Mouse (Mus musculus): ENCODE results near the gene Ubl5. TPM values are rescaled to one million over a fixed set of nuclear protein-coding genes. Genes with fewer than 3 reads are reported as not detected.
"Not testable (repeated sequence)": the region's sequence is repeated elsewhere in the genome, so short reads cannot be mapped to it uniquely, and the experiment has no call there.

Gene Ubl5
- polyA plus RNA-seq, 1 experiment from 2014 or later: 467 TPM

GRCm38 (mm10) chr9:20635676-20636075 lies 7.0 kb upstream of the Ubl5 start:
- H3K27ac ChIP-seq (ENCODE audit: low read length); ATAC-seq; H3K36me3 ChIP-seq (ENCODE audit: control insufficient read depth, insufficient read depth); H3K4me3 ChIP-seq (replicated peaks; ENCODE audit: low read length); H3K9ac ChIP-seq (replicated peaks; ENCODE audit: low read depth, low read length); H3K27me3 ChIP-seq (replicated peaks; ENCODE audit: control insufficient read depth, insufficient read depth, low read length); H3K4me2 ChIP-seq (ENCODE audit: low read length); H3K4me1 ChIP-seq (replicated peaks; ENCODE audit: control insufficient read depth, insufficient read depth, low read length); H3K9me3 ChIP-seq (ENCODE audit: control insufficient read depth, low read length): not testable (repeated sequence)
- WGBS: 92% methylated on average over 8 of the region's 8 CpGs

DNA sequence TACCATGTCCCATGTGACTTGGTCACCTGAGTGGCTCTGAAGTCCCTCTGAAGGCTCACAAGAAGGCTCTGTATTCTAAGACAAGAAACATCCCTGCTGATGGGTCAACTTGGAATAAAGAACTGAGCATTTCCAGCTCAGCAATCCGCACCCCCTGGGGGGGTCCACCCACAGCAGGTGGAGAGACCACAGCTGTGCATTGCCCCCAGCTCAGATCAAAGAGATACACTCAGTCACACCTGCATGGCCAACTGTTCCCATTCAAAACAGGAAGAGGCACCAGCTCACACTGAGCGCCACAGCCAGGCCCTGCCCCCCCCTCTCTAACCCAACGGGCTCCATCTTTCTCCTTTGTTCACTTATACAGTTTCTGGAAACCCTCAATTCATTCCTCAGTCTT lies 6.4 kb upstream of the Ubl5 start:
- WGBS: 74% methylated on average over 3 of the region's 3 CpGs

GRCm38 (mm10) chr9:20636790-20637189 lies 5.9 kb upstream of the Ubl5 start:
- H3K36me3 ChIP-seq (ENCODE audit: control insufficient read depth, insufficient read depth): peaks cover 9% of the 10 kb centered on the region; the same call in 1 of the 2 replicates
- no peaks in the 10 kb centered on the region for H3K9me3 ChIP-seq (ENCODE audit: control insufficient read depth, low read length)
- peaks cover 17% of the 10 kb centered on the region for H3K4me1 ChIP-seq (replicated peaks; ENCODE audit: control insufficient read depth, insufficient read depth, low read length)
- H3K27me3 ChIP-seq (replicated peaks; ENCODE audit: control insufficient read depth, insufficient read depth, low read length): no peaks in the 10 kb centered on the region
- H3K27ac ChIP-seq (ENCODE audit: low read length): no peak overlapping the region
- WGBS: 87% methylated on average over 2 of the region's 2 CpGs
- no peak overlapping the region for H3K4me2 ChIP-seq (ENCODE audit: low read length)
- no peak for ATAC-seq
- H3K9ac ChIP-seq (replicated peaks; ENCODE audit: low read depth, low read length): no peak overlapping the region
- no peak overlapping the region for H3K4me3 ChIP-seq (replicated peaks; ENCODE audit: low read length)

More for the DNA sequence above, 6.4 kb upstream of the Ubl5 start:
- no peak overlapping the region for H3K4me3 ChIP-seq (replicated peaks; ENCODE audit: low read length)
- H3K27ac ChIP-seq (ENCODE audit: low read length): no peak overlapping the region
- H3K27me3 ChIP-seq (replicated peaks; ENCODE audit: control insufficient read depth, insufficient read depth, low read length): no peaks in the 10 kb centered on the region
- H3K36me3 ChIP-seq (ENCODE audit: control insufficient read depth, insufficient read depth): peaks cover 9% of the 10 kb centered on the region; the same call in 1 of the 2 replicates
- H3K9ac ChIP-seq (replicated peaks; ENCODE audit: low read depth, low read length): no peak overlapping the region
- no peak overlapping the region for H3K4me2 ChIP-seq (ENCODE audit: low read length)
- peaks cover 11% of the 10 kb centered on the region for H3K4me1 ChIP-seq (replicated peaks; ENCODE audit: control insufficient read depth, insufficient read depth, low read length)
- no peak; the same call in 1 of the 2 replicates for ATAC-seq
- H3K9me3 ChIP-seq (ENCODE audit: control insufficient read depth, low read length): no peaks in the 10 kb centered on the region

GRCm38 (mm10) chr9:20638552-20638951 lies 4.1 kb upstream of the Ubl5 start:
- peaks cover 9% of the 10 kb centered on the region; the same call in 1 of the 2 replicates for H3K36me3 ChIP-seq (ENCODE audit: control insufficient read depth, insufficient read depth)
- H3K4me2 ChIP-seq (ENCODE audit: low read length): no peak overlapping the region
- ATAC-seq: no peak
- H3K4me3 ChIP-seq (replicated peaks; ENCODE audit: low read length): no peak overlapping the region
- no peak overlapping the region for H3K9ac ChIP-seq (replicated peaks; ENCODE audit: low read depth, low read length)
- H3K4me1 ChIP-seq (replicated peaks; ENCODE audit: control insufficient read depth, insufficient read depth, low read length): peaks cover 21% of the 10 kb centered on the region
- no peaks in the 10 kb centered on the region for H3K9me3 ChIP-seq (ENCODE audit: control insufficient read depth, low read length)
- no peaks in the 10 kb centered on the region for H3K27me3 ChIP-seq (replicated peaks; ENCODE audit: control insufficient read depth, insufficient read depth, low read length)
- 95% methylated on average over 19 of the region's 19 CpGs for WGBS
- no peak overlapping the region for H3K27ac ChIP-seq (ENCODE audit: low read length)

DNA sequence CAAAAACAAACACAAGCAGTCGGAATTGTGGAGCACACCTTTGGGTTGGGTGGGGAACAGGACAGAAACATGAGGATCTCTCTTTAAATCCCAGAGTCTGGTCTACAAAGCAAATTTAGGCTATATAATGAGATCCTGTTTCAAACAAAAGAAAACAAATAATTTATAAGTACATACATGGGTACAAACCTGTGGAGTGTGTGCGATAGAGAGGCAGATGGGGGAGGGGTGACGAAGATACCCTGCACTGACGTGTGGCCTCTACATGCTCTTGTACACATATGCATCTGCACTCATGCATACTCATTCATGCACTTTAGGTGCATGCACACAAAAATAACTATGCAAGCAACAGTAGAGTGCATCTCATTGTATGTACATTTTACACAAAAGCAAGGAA lies 3.2 kb upstream of the Ubl5 start:
- no peak for ATAC-seq
- Histone ChIP-seq H3K27ac (ENCODE audit: low read length) (no peak overlapping the region), H3K4me2 (ENCODE audit: low read length) (no peak overlapping the region), H3K36me3 (ENCODE audit: control insufficient read depth, insufficient read depth) (peaks cover 9% of the 10 kb centered on the region; the same call in 1 of the 2 replicates), H3K4me1 (replicated peaks; ENCODE audit: control insufficient read depth, insufficient read depth, low read length) (peaks cover 25% of the 10 kb centered on the region), H3K27me3 (replicated peaks; ENCODE audit: control insufficient read depth, insufficient read depth, low read length) (no peaks in the 10 kb centered on the region), H3K9me3 (ENCODE audit: control insufficient read depth, low read length) (no peaks in the 10 kb centered on the region), H3K9ac (replicated peaks; ENCODE audit: low read depth, low read length) (no peak overlapping the region), H3K4me3 (replicated peaks; ENCODE audit: low read length) (no peak overlapping the region)
- 97% methylated on average over 4 of the region's 4 CpGs for WGBS

- Histone ChIP-seq H3K9ac (replicated peaks; ENCODE audit: low read depth, low read length) (peak overlapping the region; percentile 75; the same call in 1 of the 2 replicates), H3K4me1 (replicated peaks; ENCODE audit: control insufficient read depth, insufficient read depth, low read length) (peaks cover 37% of the 10 kb centered on the region), H3K4me2 (ENCODE audit: low read length) (peak overlapping the region; percentile 100), H3K4me3 (replicated peaks; ENCODE audit: low read length) (peak overlapping the region; percentile 92), H3K9me3 (ENCODE audit: control insufficient read depth, low read length) (no peaks in the 10 kb centered on the region), H3K27me3 (replicated peaks; ENCODE audit: control insufficient read depth, insufficient read depth, low read length) (no peaks in the 10 kb centered on the region), H3K36me3 (ENCODE audit: control insufficient read depth, insufficient read depth) (peaks cover 9% of the 10 kb centered on the region; the same call in 1 of the 2 replicates), H3K27ac (ENCODE audit: low read length) (no peak overlapping the region)
- WGBS: 24% methylated on average over 6 of the region's 6 CpGs
- no peak for ATAC-seq
Observed at GRCm38 (mm10) chr9:20641501-20641900, 1.2 kb upstream of the Ubl5 start.

DNA sequence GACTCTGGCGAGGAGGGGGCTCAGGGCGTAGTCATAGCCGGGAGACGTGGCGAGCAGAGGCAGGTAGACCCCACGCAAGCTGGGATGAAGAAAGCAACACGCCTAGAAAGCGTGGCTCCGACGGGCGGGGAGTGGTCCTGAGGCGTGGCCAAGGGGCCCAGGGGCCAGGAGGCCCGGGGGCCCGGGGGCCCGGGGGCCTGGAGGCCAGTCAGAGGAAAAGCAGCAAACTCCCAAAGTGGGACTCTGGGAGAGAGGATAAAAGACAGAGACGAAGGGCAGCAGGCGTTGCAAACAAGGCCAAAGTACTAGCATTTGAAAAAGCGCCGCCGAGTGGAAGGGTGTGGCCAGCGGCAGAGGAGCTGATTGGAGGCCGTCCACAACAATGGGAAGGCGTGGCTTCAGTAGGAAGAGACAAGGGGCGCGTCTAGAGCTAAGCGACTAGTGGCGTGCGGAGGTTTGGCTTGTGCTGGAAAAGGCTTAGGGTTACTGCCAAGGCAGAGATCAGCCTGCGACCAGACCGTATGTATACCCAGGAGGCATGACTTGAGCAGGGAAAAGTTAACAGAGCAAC lies 303 bp downstream of the Ubl5 start:
- peak; percentile 78 for ATAC-seq
- peak overlapping the region; percentile 89 for H3K27ac ChIP-seq (ENCODE audit: low read length)
- peaks cover 37% of the 10 kb centered on the region for H3K4me1 ChIP-seq (replicated peaks; ENCODE audit: control insufficient read depth, insufficient read depth, low read length)
- peaks cover 9% of the 10 kb centered on the region; the same call in 1 of the 2 replicates for H3K36me3 ChIP-seq (ENCODE audit: control insufficient read depth, insufficient read depth)
- peak overlapping the region; percentile 100 for H3K4me2 ChIP-seq (ENCODE audit: low read length)
- under 1% methylated on average over 30 of the region's 30 CpGs for WGBS
- no peaks in the 10 kb centered on the region for H3K27me3 ChIP-seq (replicated peaks; ENCODE audit: control insufficient read depth, insufficient read depth, low read length)
- no peaks in the 10 kb centered on the region for H3K9me3 ChIP-seq (ENCODE audit: control insufficient read depth, low read length)
- peak overlapping the region; percentile 92 for H3K4me3 ChIP-seq (replicated peaks; ENCODE audit: low read length)
- peak overlapping the region; percentile 75 for H3K9ac ChIP-seq (replicated peaks; ENCODE audit: low read depth, low read length)

GRCm38 (mm10) chr9:20643781-20644180 lies 1.1 kb downstream of the Ubl5 start:
- Histone ChIP-seq H3K4me2 (ENCODE audit: low read length) (peak overlapping the region; percentile 100), H3K4me1 (replicated peaks; ENCODE audit: control insufficient read depth, insufficient read depth, low read length) (peaks cover 37% of the 10 kb centered on the region), H3K36me3 (ENCODE audit: control insufficient read depth, insufficient read depth) (peaks cover 4% of the 10 kb centered on the region; the same call in 1 of the 2 replicates), H3K9me3 (ENCODE audit: control insufficient read depth, low read length) (no peaks in the 10 kb centered on the region), H3K27ac (ENCODE audit: low read length) (peak overlapping the region; percentile 89), H3K9ac (replicated peaks; ENCODE audit: low read depth, low read length) (peak overlapping the region; percentile 75), H3K27me3 (replicated peaks; ENCODE audit: control insufficient read depth, insufficient read depth, low read length) (no peaks in the 10 kb centered on the region), H3K4me3 (replicated peaks; ENCODE audit: low read length) (peak overlapping the region; percentile 92)
- no peak for ATAC-seq
- 11% methylated on average over 13 of the region's 13 CpGs for WGBS

DNA sequence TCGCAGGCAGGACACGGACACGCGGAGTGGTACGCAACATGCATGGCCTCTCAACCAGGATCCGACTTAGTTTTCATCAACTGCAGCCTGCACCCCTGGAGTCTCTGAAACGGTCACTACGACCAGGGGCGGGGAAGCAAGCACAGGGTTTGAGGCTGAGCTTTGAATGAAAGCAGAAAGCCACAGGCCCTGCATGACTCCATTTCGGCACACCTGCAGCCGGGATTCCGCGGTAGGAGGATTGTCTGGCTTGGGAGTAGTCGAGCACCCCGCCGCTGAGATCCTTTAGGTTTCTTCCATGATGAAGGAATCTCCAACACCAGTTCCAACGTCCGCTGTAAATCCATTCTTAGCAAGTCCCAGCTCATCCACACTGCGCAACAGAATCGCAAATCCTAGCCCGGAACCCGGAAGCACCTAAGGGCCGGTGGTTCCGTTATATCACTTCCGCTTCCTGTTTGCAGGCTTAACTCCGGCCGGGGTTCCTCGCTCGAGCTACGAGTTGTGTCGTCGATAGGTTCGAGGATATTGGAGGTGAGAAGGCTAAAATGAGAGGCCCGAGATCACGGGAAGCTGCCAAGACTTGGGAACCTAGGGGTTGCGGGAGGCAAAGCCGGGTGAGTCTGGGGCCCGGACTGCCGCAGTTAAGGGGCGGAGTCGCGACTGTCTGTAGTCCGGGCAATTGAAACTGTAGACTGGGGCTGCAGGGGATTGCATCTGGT lies 1.8 kb downstream of the Ubl5 start, which contains the start of gene Fbxl12:
Gene Fbxl12 (minus strand): TSS at position 408 of the 722 bp plus-strand sequence.
- peak; percentile 54 for ATAC-seq
- H3K27ac ChIP-seq (ENCODE audit: low read length): peak within 1 kb of the TSS; percentile 89
- peak within 1 kb of the TSS; percentile 100 for H3K4me2 ChIP-seq (ENCODE audit: low read length)
- H3K4me1 ChIP-seq (replicated peaks; ENCODE audit: control insufficient read depth, insufficient read depth, low read length): peaks cover 36% of the 10 kb centered on the region
- H3K36me3 ChIP-seq (ENCODE audit: control insufficient read depth, insufficient read depth): peaks cover 4% of the 10 kb centered on the region; the same call in 1 of the 2 replicates
- peak within 1 kb of the TSS; percentile 92 for H3K4me3 ChIP-seq (replicated peaks; ENCODE audit: low read length)
- WGBS: under 1% methylated on average over 43 of the region's 43 CpGs
- H3K9me3 ChIP-seq (ENCODE audit: control insufficient read depth, low read length): no peaks in the 10 kb centered on the region
- H3K9ac ChIP-seq (replicated peaks; ENCODE audit: low read depth, low read length): peak within 1 kb of the TSS; percentile 75
- H3K27me3 ChIP-seq (replicated peaks; ENCODE audit: control insufficient read depth, insufficient read depth, low read length): no peaks in the 10 kb centered on the region

Measured in forebrain, embryonic 16.5 days (tissue).